Mouse (Mus musculus) embryonic facial prominence, embryonic 11.5 days (tissue): Measurements from ENCODE around the gene Ift43. TPM values are rescaled to one million over a fixed set of nuclear protein-coding genes. Genes with fewer than 3 reads are reported as not detected.

ENCODE experiments used
- ATAC-seq: fragments of 200-750 bp; cut with Nextera tagmentation; replicated peaks from 2 replicates; pipeline ENCODE4 v1.8.0; 2017; ENCODE audit warnings: low read depth; ENCODE audit not compliant: insufficient number of reproducible peaks, low FRiP score, low TSS enrichment
- DNase-seq: peaks from one replicate; pipeline ENCODE4 v3.0.0-alpha.2; 2015; ENCODE audit warnings: low spot score
- H3K27ac ChIP-seq: fragments of 300-500 bp; sonication (generic); replicated peaks from 2 replicates; pipeline ENCODE4 v1.5.1; 2014; ENCODE audit warnings: mild to moderate bottlenecking, low read depth, low read length, control low read depth
- H3K27me3 ChIP-seq: fragments of 300-500 bp; sonication (generic); 2 replicates; pipeline ENCODE4 v1.6.1; 2014; ENCODE audit warnings: mild to moderate bottlenecking, low read length, moderate library complexity, mixed read lengths; ENCODE audit not compliant: control insufficient read depth, insufficient read depth
- H3K36me3 ChIP-seq: fragments of 300-500 bp; sonication (generic); replicated peaks from 2 replicates; pipeline ENCODE4 v1.6.1; 2014; ENCODE audit warnings: low read depth, mild to moderate bottlenecking, low read length, moderate library complexity, mixed read lengths; ENCODE audit not compliant: control insufficient read depth, insufficient read depth
- H3K4me1 ChIP-seq: fragments of 300-500 bp; sonication (generic); 2 replicates; pipeline ENCODE4 v1.6.1; 2014; ENCODE audit warnings: low read length, mixed read lengths; ENCODE audit not compliant: control insufficient read depth, insufficient read depth
- H3K4me2 ChIP-seq: fragments of 300-500 bp; sonication (generic); 2 replicates; pipeline ENCODE4 v1.6.1; 2014; ENCODE audit warnings: low read depth, mild to moderate bottlenecking, control low read depth, low read length, moderate library complexity
- H3K4me3 ChIP-seq: fragments of 300-500 bp; sonication (generic); 2 replicates; pipeline ENCODE4 v1.5.1; 2014; ENCODE audit warnings: low read depth, low read length, control low read depth
- H3K9ac ChIP-seq: fragments of 300-500 bp; sonication (generic); replicated peaks from 2 replicates; pipeline ENCODE4 v1.6.1; 2014; ENCODE audit warnings: mild to moderate bottlenecking, control low read depth, low read length
- H3K9me3 ChIP-seq: fragments of 300-500 bp; sonication (generic); replicated peaks from 2 replicates; pipeline ENCODE4 v1.6.1; 2016; ENCODE audit warnings: mild to moderate bottlenecking, low read length, inconsistent platforms, mixed read lengths; ENCODE audit not compliant: control insufficient read depth
- WGBS: fragments of 180-500 bp; shearing (Covaris S2); extraction: QIAGEN DNeasy Blood & Tissue Kit; methylation state at CpG from one replicate; pipeline ENCODE4 v1.1.7; 2014; 5-methylcytosine and 5-hydroxymethylcytosine counted together
- polyA plus RNA-seq: library from polyadenylated mRNA; unstranded; fragments of >200 nt; fragmentation: Nextera tagmentation; extraction: Ambion mirVana; gene quantifications from 2 replicates; pipeline ENCODE4 v1.2.1, GENCODE M21; 2014

Ift43 gene
- polyA plus RNA-seq, 1 experiment from 2014 or later: 80.3 TPM

- H3K4me3 ChIP-seq: no peak overlapping the region
- no peaks in the 10 kb centered on the region for H3K9me3 ChIP-seq
- H3K4me1 ChIP-seq: no peaks in the 10 kb centered on the region; the same call in 1 of the 2 replicates
- no peaks in the 10 kb centered on the region for H3K36me3 ChIP-seq
- no peak overlapping the region for H3K4me2 ChIP-seq
- ATAC-seq (no peak), DNase-seq (peak; percentile 33)
- H3K9ac ChIP-seq: no peak overlapping the region
- WGBS: 11% methylated on average over 12 of the region's 12 CpGs
- H3K27me3 ChIP-seq: no peaks in the 10 kb centered on the region
- 0 out of 2 replicates have a peak overlapping the region, but pooled peaks have one; percentile 24 for H3K27ac ChIP-seq
Observed at GRCm38 (mm10) chr12:86162890-86163816, 80.8 kb downstream of the Ift43 start.

GRCm38 (mm10) chr12:86166244-86166643, 83.9 kb downstream of the Ift43 start:
- Histone ChIP-seq H3K9me3 (no peaks in the 10 kb centered on the region), H3K27me3 (no peaks in the 10 kb centered on the region), H3K36me3 (no peaks in the 10 kb centered on the region), H3K4me1 (no peaks in the 10 kb centered on the region; the same call in 1 of the 2 replicates), H3K4me2 (no peak overlapping the region), H3K9ac (no peak overlapping the region), H3K27ac (no peak overlapping the region), H3K4me3 (no peak overlapping the region)
- 53% methylated on average over 2 of the region's 2 CpGs for WGBS
- ATAC-seq (no peak), DNase-seq (no peak)

- H3K27me3 ChIP-seq: no peaks in the 10 kb centered on the region
- WGBS: 16% methylated on average over 9 of the region's 9 CpGs
- H3K27ac ChIP-seq: no peak overlapping the region
- no peak overlapping the region for H3K4me3 ChIP-seq
- H3K4me2 ChIP-seq: no peak overlapping the region
- no peak overlapping the region for H3K9ac ChIP-seq
- H3K36me3 ChIP-seq: no peaks in the 10 kb centered on the region
- 0 out of 2 replicates have a peak, but pooled peaks have one; percentile 26 for ATAC-seq
- H3K4me1 ChIP-seq: no peaks in the 10 kb centered on the region; the same call in 1 of the 2 replicates
- H3K9me3 ChIP-seq: no peaks in the 10 kb centered on the region
- DNase-seq: peak; percentile 76
Observed at GRCm38 (mm10) chr12:86167075-86167474, 84.7 kb downstream of the Ift43 start.

- Histone ChIP-seq H3K4me2 (no peak overlapping the region), H3K27me3 (no peaks in the 10 kb centered on the region), H3K27ac (no peak overlapping the region), H3K4me1 (no peaks in the 10 kb centered on the region; the same call in 1 of the 2 replicates), H3K36me3 (no peaks in the 10 kb centered on the region), H3K9me3 (no peaks in the 10 kb centered on the region), H3K4me3 (no peak overlapping the region), H3K9ac (no peak overlapping the region)
- DNase-seq: no peak
- 31% methylated on average over 1 of the region's 1 CpGs for WGBS
- ATAC-seq: no peak
Observed at GRCm38 (mm10) chr12:86168712-86169111, 86.4 kb downstream of the Ift43 start.

- 66% methylated on average over 5 of the region's 5 CpGs for WGBS
- Histone ChIP-seq H3K27ac (no peak overlapping the region), H3K4me3 (no peak overlapping the region), H3K9ac (no peak overlapping the region), H3K36me3 (no peaks in the 10 kb centered on the region), H3K27me3 (no peaks in the 10 kb centered on the region), H3K4me1 (no peaks in the 10 kb centered on the region; the same call in 1 of the 2 replicates), H3K9me3 (no peaks in the 10 kb centered on the region), H3K4me2 (no peak overlapping the region)
- no peak for DNase-seq
- ATAC-seq: no peak
Observed at GRCm38 (mm10) chr12:86169195-86169594, 86.9 kb downstream of the Ift43 start.

- Histone ChIP-seq H3K27me3 (no peaks in the 10 kb centered on the region), H3K4me2 (no peak overlapping the region), H3K36me3 (no peaks in the 10 kb centered on the region), H3K27ac (no peak overlapping the region), H3K9ac (peak overlapping the region; percentile 18; the same call in 1 of the 2 replicates), H3K4me3 (no peak overlapping the region), H3K4me1 (peaks cover 6% of the 10 kb centered on the region), H3K9me3 (no peaks in the 10 kb centered on the region)
- 25% methylated on average over 6 of the region's 6 CpGs for WGBS
- ATAC-seq (no peak), DNase-seq (peak; percentile 67)
Observed at GRCm38 (mm10) chr12:86173314-86173713, 91.0 kb downstream of the Ift43 start.

GRCm38 (mm10) chr12:86174369-86174768, 92.0 kb downstream of the Ift43 start:
- H3K36me3 ChIP-seq: no peaks in the 10 kb centered on the region

GRCm38 (mm10) chr12:86175476-86175942, 93.2 kb downstream of the Ift43 start:
- H3K4me2 ChIP-seq: no peak overlapping the region
- H3K36me3 ChIP-seq: no peaks in the 10 kb centered on the region
- H3K4me1 ChIP-seq: peaks cover 6% of the 10 kb centered on the region
- no peaks in the 10 kb centered on the region for H3K27me3 ChIP-seq
- H3K9me3 ChIP-seq: no peaks in the 10 kb centered on the region
- ATAC-seq (no peak), DNase-seq (peak; percentile 77)
- H3K4me3 ChIP-seq: no peak overlapping the region
- H3K27ac ChIP-seq: peak overlapping the region; percentile 67
- H3K9ac ChIP-seq: 0 out of 2 replicates have a peak overlapping the region, but pooled peaks have one; percentile 28
- 6% methylated on average over 12 of the region's 12 CpGs for WGBS

More at GRCm38 (mm10) chr12:86174369-86174768, 92.0 kb downstream of the Ift43 start:
- Histone ChIP-seq H3K27ac (no peak overlapping the region), H3K27me3 (no peaks in the 10 kb centered on the region), H3K4me2 (no peak overlapping the region), H3K9me3 (no peaks in the 10 kb centered on the region), H3K4me3 (no peak overlapping the region), H3K9ac (no peak overlapping the region), H3K4me1 (peaks cover 6% of the 10 kb centered on the region)
- 79% methylated on average over 12 of the region's 12 CpGs for WGBS
- no peak for DNase-seq
- no peak for ATAC-seq
